Mouse (Mus musculus) CH12.LX (cell line): Measurements from ENCODE around the gene Fam117a. TPM values are rescaled to one million over a fixed set of nuclear protein-coding genes. Genes with fewer than 3 reads are reported as not detected.

ENCODE experiments used
- DNase-seq: peaks from one replicate; pipeline ENCODE4 v3.0.0-alpha.2; 2013; ENCODE audit errors: extremely low read depth
- H3K27ac ChIP-seq: 2 replicates; pipeline ENCODE4 v1.5.1; 2012; ENCODE audit warnings: low read depth, mild to moderate bottlenecking, control low read depth, moderate library complexity; ENCODE audit not compliant: insufficient read depth
- H3K27me3 ChIP-seq: replicated peaks from 2 replicates; pipeline ENCODE3; 2012; ENCODE audit warnings: inconsistent platforms
- H3K36me3 ChIP-seq, 2 experiments: replicated peaks in 1 of 2; 2 replicates each; pipeline versions ENCODE3 to v1.6.1; 2012; ENCODE audit warnings: inconsistent platforms in 1 of 2, low read length in 1 of 2, mild to moderate bottlenecking in 1 of 2, mixed read lengths in 1 of 2, moderate library complexity in 1 of 2; ENCODE audit not compliant: control insufficient read depth in 1 of 2, insufficient read depth in 1 of 2
- H3K4me1 ChIP-seq, 2 experiments: 2 replicates each; pipeline ENCODE4 v1.6.1; 2012; ENCODE audit warnings: inconsistent platforms in 1 of 2, moderate library complexity in 1 of 2; ENCODE audit not compliant: insufficient read depth in 2 of 2, control insufficient read depth in 1 of 2
- H3K4me2 ChIP-seq: 2 replicates; pipeline ENCODE4 v1.6.1; 2012; ENCODE audit warnings: low read depth, mild to moderate bottlenecking, control low read depth; ENCODE audit not compliant: poor library complexity, insufficient read depth, severe bottlenecking
- H3K4me3 ChIP-seq, 3 experiments: fragments of 150-350 bp in 1 of 3; sonication (generic) in 1 of 3; replicated peaks in 1 of 3; 2 replicates each; pipeline versions ENCODE3 to v1.5.1; 2011 to 2012; ENCODE audit warnings: low read depth in 2 of 3, low read length in 2 of 3, mild to moderate bottlenecking in 2 of 3, moderate library complexity in 2 of 3, control low read depth in 1 of 3, improper control_type of control experiment in 1 of 3, inconsistent platforms in 1 of 3, mixed read lengths in 1 of 3; ENCODE audit not compliant: poor library complexity in 1 of 3
- H3K79me2 ChIP-seq: replicated peaks from 2 replicates; pipeline ENCODE4 v1.6.1; 2012; ENCODE audit warnings: mild to moderate bottlenecking, moderate library complexity; ENCODE audit not compliant: control insufficient read depth, poor library complexity, insufficient read depth, severe bottlenecking; ENCODE audit errors: extremely low read depth
- H3K9ac ChIP-seq: 2 replicates; pipeline ENCODE4 v1.6.1; 2012; ENCODE audit warnings: low read depth, mild to moderate bottlenecking, control low read depth, moderate library complexity; ENCODE audit not compliant: insufficient read depth
- H3K9me3 ChIP-seq: replicated peaks from 2 replicates; pipeline ENCODE3; 2012; ENCODE audit warnings: low read length, inconsistent platforms, mixed read lengths
- BHLHE40 ChIP-seq: IDR thresholded peaks from 2 replicates; pipeline ENCODE4 v1.6.1; 2011; ENCODE audit warnings: mild to moderate bottlenecking, low read depth, low read length, improper control_type of control experiment
- E2F4 ChIP-seq: IDR thresholded peaks from 2 replicates; pipeline ENCODE4 v1.6.1; 2011; ENCODE audit warnings: low read depth, low read length, improper control_type of control experiment; ENCODE audit not compliant: insufficient replicate concordance
- EP300 ChIP-seq: IDR thresholded peaks from 2 replicates; pipeline ENCODE4 v1.6.1; 2011; ENCODE audit warnings: low read length, improper control_type of control experiment
- ETS1 ChIP-seq: conservative IDR thresholded peaks from 2 replicates; pipeline ENCODE4 v1.6.1; 2012; ENCODE audit warnings: low read depth, mild to moderate bottlenecking, inconsistent platforms, low read length, improper control_type of control experiment, moderate library complexity
- GABPA ChIP-seq: IDR thresholded peaks from 2 replicates; pipeline ENCODE4 v1.6.1; 2012; ENCODE audit warnings: low read depth, low read length, improper control_type of control experiment, inconsistent platforms; ENCODE audit not compliant: insufficient replicate concordance
- MAZ ChIP-seq: IDR thresholded peaks from 2 replicates; pipeline ENCODE4 v1.6.1; 2012; ENCODE audit warnings: low read depth, mild to moderate bottlenecking, inconsistent platforms, low read length, improper control_type of control experiment, moderate library complexity
- MEF2A ChIP-seq: IDR thresholded peaks from 2 replicates; pipeline ENCODE4 v1.6.1; 2014; ENCODE audit warnings: low read depth, mild to moderate bottlenecking, inconsistent platforms, low read length, improper control_type of control experiment, borderline replicate concordance
- MXI1 ChIP-seq: IDR thresholded peaks from 2 replicates; pipeline ENCODE4 v1.6.1; 2011; ENCODE audit warnings: mild to moderate bottlenecking, low read depth, low read length, improper control_type of control experiment
- MYC ChIP-seq: IDR thresholded peaks from 2 replicates; pipeline ENCODE4 v1.6.1; 2011; ENCODE audit warnings: low read depth, mild to moderate bottlenecking, improper control_type of control experiment, low read length
- SIN3A ChIP-seq: IDR thresholded peaks from 2 replicates; pipeline ENCODE4 v1.6.1; 2012; ENCODE audit warnings: low read length, improper control_type of control experiment, inconsistent platforms
- SMC3 ChIP-seq: IDR thresholded peaks from 2 replicates; pipeline ENCODE4 v1.6.1; 2011; ENCODE audit warnings: low read depth, low read length, improper control_type of control experiment
- TCF12 ChIP-seq: IDR thresholded peaks from 2 replicates; pipeline ENCODE4 v1.6.1; 2014; ENCODE audit warnings: low read depth, mild to moderate bottlenecking, inconsistent platforms, low read length, improper control_type of control experiment
- USF1 ChIP-seq: IDR thresholded peaks from 2 replicates; pipeline ENCODE4 v1.6.1; 2014; ENCODE audit warnings: low read depth, mild to moderate bottlenecking, inconsistent platforms, low read length, improper control_type of control experiment
- USF2 ChIP-seq: conservative IDR thresholded peaks from 2 replicates; pipeline ENCODE4 v1.6.1; 2011; ENCODE audit warnings: low read depth, low read length, improper control_type of control experiment
- ZNF384 ChIP-seq: IDR thresholded peaks from 2 replicates; pipeline ENCODE4 v1.6.1; 2012; ENCODE audit warnings: low read depth, low read length, improper control_type of control experiment, inconsistent platforms
- dilution Hi-C: fragments of 300-500 bp; cut with MboI; formaldehyde crosslinking; loops from 2 replicates; pipeline ENCODE4 v1.14.3; 2020; ENCODE audit warnings: low sequenced_read_pairs; ENCODE audit not compliant: extremely low pct_unique_long_range_greater_than_20kb, extremely low pct_ligation_motif_present
- in situ Hi-C: fragments of 300-500 bp; cut with MboI; formaldehyde crosslinking; loops from 3 replicates; pipeline ENCODE4 v1.14.3; 2019; ENCODE audit warnings: low sequenced_read_pairs, low pct_ligation_motif_present, low pct_unique_long_range_greater_than_20kb, mixed read lengths
- polyA plus RNA-seq: library from polyadenylated mRNA; unstranded; fragments of >175 nt; gene quantifications from 2 replicates; pipeline ENCODE4 v1.2.1, GENCODE M21; 2012; ENCODE audit warnings: low read depth; ENCODE audit not compliant: insufficient read length
- total RNA-seq, 2 experiments: library from RNA; depleted of rRNA; stranded (reverse); fragments of 300-350 nt in 1 of 2; fragments of >200 nt in 1 of 2; gene quantifications; 2 replicates each; pipeline ENCODE4 v1.2.3; 2012 to 2014

Gene Fam117a
- total and polyA plus RNA-seq, 3 experiments: 0.54 to 2.2 (median 0.91) TPM

DNA sequence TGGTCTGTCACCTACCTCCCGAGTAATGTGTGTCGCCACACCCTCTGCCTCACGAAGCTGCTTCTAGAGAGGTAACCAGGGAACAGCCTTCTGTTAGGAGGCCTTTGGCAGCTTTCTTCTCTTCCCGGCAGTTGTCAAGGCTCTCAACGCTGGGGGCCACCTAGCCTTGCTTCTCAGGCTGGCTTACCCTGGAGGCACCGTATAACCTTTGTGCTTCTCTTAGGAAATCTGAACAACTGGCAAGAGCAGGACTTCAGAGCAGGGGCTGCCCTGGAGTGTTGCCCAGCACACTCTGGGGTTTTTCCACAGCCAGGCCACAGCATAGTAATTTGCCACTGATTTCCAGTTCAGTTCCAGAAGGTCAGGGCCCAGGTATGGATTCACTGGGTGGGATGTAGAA lies 13.5 kb downstream of the Fam117a start:
- no peak overlapping the region for H3K27ac ChIP-seq
- H3K9me3 ChIP-seq: no peaks in the 10 kb centered on the region
- TF ChIP-seq MAZ (no peak), TCF12 (no peak), MXI1 (no peak), USF2 (no peak), ZNF384 (no peak), GABPA (no peak), E2F4 (no peak), SIN3A (no peak)
- H3K4me3 ChIP-seq: no peak overlapping the region
- H3K36me3 ChIP-seq: no peaks in the 10 kb centered on the region
- in situ Hi-C loops: no loop called here
- no peak overlapping the region for H3K9ac ChIP-seq
- dilution Hi-C loops: no loop called here
- DNase-seq: no peak
- H3K4me1 ChIP-seq: peaks cover 20 to 22% of the 10 kb centered on the region in 2 experiments
- no peaks in the 10 kb centered on the region for H3K79me2 ChIP-seq
- H3K4me2 ChIP-seq: no peak overlapping the region
- H3K27me3 ChIP-seq: peaks cover 14% of the 10 kb centered on the region

DNA sequence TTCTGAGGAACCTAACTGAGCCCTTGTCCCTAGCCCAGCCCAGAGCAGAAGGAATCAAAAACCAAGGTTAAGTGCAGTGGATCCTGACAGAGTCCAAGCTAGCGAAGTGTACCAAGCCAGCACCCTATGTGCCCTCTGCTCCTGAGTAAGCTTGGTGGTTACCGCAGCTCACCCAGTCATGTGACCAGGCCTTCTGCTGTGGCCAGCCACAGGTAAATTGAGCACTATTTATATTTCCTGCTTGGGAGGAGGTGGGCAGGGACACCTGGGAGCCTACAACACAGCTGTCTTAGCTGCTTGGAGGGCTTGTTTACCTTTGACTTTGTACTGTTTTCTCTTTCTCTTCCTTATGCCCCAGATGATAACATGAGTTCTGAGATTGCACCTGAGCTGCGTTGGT lies 14.1 kb downstream of the Fam117a start:
- H3K79me2 ChIP-seq: no peaks in the 10 kb centered on the region
- H3K27ac ChIP-seq: no peak overlapping the region
- no peaks in the 10 kb centered on the region for H3K36me3 ChIP-seq
- in situ Hi-C loops: no loop called here
- TF ChIP-seq BHLHE40: peak; percentile 71
- TF ChIP-seq ETS1: peak; percentile 36; the same call in 1 of the 2 replicates
- no peak for TF ChIP-seq MYC
- TF ChIP-seq EP300: peak; percentile 37; the same call in 1 of the 2 replicates
- no peak for TF ChIP-seq SMC3
- TF ChIP-seq USF1: peak; percentile 73
- peak; percentile 50 for TF ChIP-seq USF2
- peak; percentile 63; the same call in 1 of the 2 replicates for TF ChIP-seq TCF12
- TF ChIP-seq MEF2A: peak; percentile 60; the same call in 1 of the 2 replicates
- TF ChIP-seq, all 38 proteins: peak for 7
- Histone ChIP-seq H3K4me3 (no peak overlapping the region), H3K4me2 (no peak overlapping the region), H3K9me3 (no peaks in the 10 kb centered on the region), H3K9ac (no peak overlapping the region), H3K27me3 (peaks cover 15% of the 10 kb centered on the region), H3K4me1 (peaks cover 22 to 24% of the 10 kb centered on the region in 2 experiments)
- dilution Hi-C loops: no loop called here
- DNase-seq: no peak
